Mouse (Mus musculus): ENCODE measurements around the gene AI182371.

GRCm38 (mm10) chr2:35124716-35125115 is 23.4 kb upstream of the AI182371 start:
- TF ChIP-seq CTCF (IDR thresholded peaks at IDR 0.05; ENCODE audit: borderline replicate concordance, control insufficient read depth, extremely low read depth, insufficient read depth, low read length, poor library complexity), result no peak
- no peak for TF ChIP-seq POLR2A (IDR thresholded peaks at IDR 0.05; ENCODE audit: control insufficient read depth, extremely low read depth, insufficient read depth, low read length, poor library complexity)

All from thymus, adult 2 months (tissue).